Mouse (Mus musculus) heart, embryonic 11.5 days (tissue): Measurements from ENCODE around the gene Gm5475. TPM values are rescaled to one million over a fixed set of nuclear protein-coding genes. Genes with fewer than 3 reads are reported as not detected.
A peak's percentile ranks its signal among the peaks of the same experiment; 100 is the strongest.

ENCODE experiments used
- ATAC-seq: fragments of 200-750 bp; cut with Nextera tagmentation; replicated peaks from 2 replicates; pipeline ENCODE4 v1.8.0; 2017; ENCODE audit warnings: moderate library complexity; ENCODE audit not compliant: insufficient number of reproducible peaks, low FRiP score, low TSS enrichment
- H3K27ac ChIP-seq: fragments of 300-500 bp; sonication (generic); 2 replicates; pipeline ENCODE4 v1.5.1; 2014; ENCODE audit warnings: mild to moderate bottlenecking, low read depth, low read length
- H3K27me3 ChIP-seq: fragments of 300-500 bp; sonication (generic); 2 replicates; pipeline ENCODE4 v1.6.1; 2014; ENCODE audit warnings: mild to moderate bottlenecking, low read length, mixed read lengths; ENCODE audit not compliant: control insufficient read depth, insufficient read depth
- H3K36me3 ChIP-seq: fragments of 300-500 bp; sonication (generic); 2 replicates; pipeline ENCODE4 v1.6.1; 2014; ENCODE audit warnings: mild to moderate bottlenecking, low read length, moderate library complexity, mixed read lengths; ENCODE audit not compliant: control insufficient read depth, insufficient read depth
- H3K4me1 ChIP-seq: fragments of 300-500 bp; sonication (generic); 2 replicates; pipeline ENCODE4 v1.6.1; 2014; ENCODE audit warnings: low read length; ENCODE audit not compliant: control insufficient read depth, insufficient read depth
- H3K4me2 ChIP-seq: fragments of 300-500 bp; sonication (generic); 2 replicates; pipeline ENCODE4 v1.6.1; 2014; ENCODE audit warnings: mild to moderate bottlenecking, moderate library complexity
- H3K4me3 ChIP-seq: fragments of 300-500 bp; sonication (generic); 2 replicates; pipeline ENCODE4 v1.5.1; 2014; ENCODE audit warnings: low read depth, low read length
- H3K9ac ChIP-seq: fragments of 300-500 bp; sonication (generic); 2 replicates; pipeline ENCODE4 v1.6.1; 2014; ENCODE audit warnings: mild to moderate bottlenecking, low read depth, low read length, moderate library complexity
- H3K9me3 ChIP-seq: fragments of 300-500 bp; sonication (generic); replicated peaks from 2 replicates; pipeline ENCODE4 v1.6.1; 2016; ENCODE audit warnings: low read length; ENCODE audit not compliant: control insufficient read depth
- WGBS: fragments of 180-500 bp; shearing (Covaris S2); extraction: QIAGEN DNeasy Blood & Tissue Kit; methylation state at CpG from one replicate; pipeline ENCODE4 v1.1.7; 2014; ENCODE audit not compliant: insufficient replicate concordance; 5-methylcytosine and 5-hydroxymethylcytosine counted together
- polyA plus RNA-seq: library from polyadenylated mRNA; unstranded; fragments of >200 nt; fragmentation: Nextera tagmentation; extraction: Ambion mirVana; gene quantifications from 2 replicates; pipeline ENCODE4 v1.2.1, GENCODE M21; 2014

Gm5475 gene
- polyA plus RNA-seq, 1 experiment from 2014 or later: not detected

- Histone ChIP-seq H3K36me3 (no peaks in the 10 kb centered on the region), H3K4me3 (no peak overlapping the region), H3K4me1 (peaks cover 34% of the 10 kb centered on the region), H3K9me3 (no peaks in the 10 kb centered on the region), H3K4me2 (peak overlapping the region; percentile 6; the same call in 1 of the 2 replicates), H3K9ac (no peak overlapping the region), H3K27ac (no peak overlapping the region), H3K27me3 (no peaks in the 10 kb centered on the region)
- 78% methylated on average over 9 of the region's 9 CpGs for WGBS
- no peak for ATAC-seq
Observed at GRCm38 (mm10) chr15:100417854-100418450, 4.0 kb upstream of the Gm5475 start.

GRCm38 (mm10) chr15:100419311-100419710 is 2.6 kb upstream of the Gm5475 start:
- H3K4me2 ChIP-seq: peak overlapping the region; percentile 99
- H3K9ac ChIP-seq: peak overlapping the region; percentile 67; the same call in 1 of the 2 replicates
- peak overlapping the region; percentile 86 for H3K27ac ChIP-seq
- ATAC-seq: no peak
- H3K27me3 ChIP-seq: peaks cover 5% of the 10 kb centered on the region
- H3K4me3 ChIP-seq: 0 out of 2 replicates have a peak overlapping the region, but pooled peaks have one; percentile 8
- whole genome bisulfite sequencing: 69% methylated on average over 8 of the region's 8 CpGs
- H3K36me3 ChIP-seq: no peaks in the 10 kb centered on the region
- H3K9me3 ChIP-seq: no peaks in the 10 kb centered on the region
- H3K4me1 ChIP-seq: peaks cover 36% of the 10 kb centered on the region

- Histone ChIP-seq H3K27me3 (peaks cover 12% of the 10 kb centered on the region), H3K4me3 (peak overlapping the region; percentile 19; the same call in 1 of the 2 replicates), H3K27ac (peak overlapping the region; percentile 86), H3K4me2 (peak overlapping the region; percentile 99), H3K36me3 (no peaks in the 10 kb centered on the region), H3K4me1 (peaks cover 35% of the 10 kb centered on the region), H3K9me3 (no peaks in the 10 kb centered on the region), H3K9ac (peak overlapping the region; percentile 67)
- WGBS: 41% methylated on average over 9 of the region's 9 CpGs
- ATAC-seq: peak; percentile 64
Observed at GRCm38 (mm10) chr15:100419901-100420745, 1.8 kb upstream of the Gm5475 start.

- H3K9me3 ChIP-seq: no peaks in the 10 kb centered on the region
- ATAC-seq: no peak
- H3K4me3 ChIP-seq: peak overlapping the region; percentile 73
- H3K36me3 ChIP-seq: no peaks in the 10 kb centered on the region
- WGBS: 36% methylated on average over 8 of the region's 8 CpGs
- peaks cover 15% of the 10 kb centered on the region for H3K27me3 ChIP-seq
- H3K27ac ChIP-seq: 0 out of 2 replicates have a peak overlapping the region, but pooled peaks have one; percentile 46
- H3K4me1 ChIP-seq: peaks cover 35% of the 10 kb centered on the region
- H3K4me2 ChIP-seq: peak overlapping the region; percentile 99
- H3K9ac ChIP-seq: peak overlapping the region; percentile 49; the same call in 1 of the 2 replicates
Observed at GRCm38 (mm10) chr15:100421059-100421757, 739 bp upstream of the Gm5475 start.

GRCm38 (mm10) chr15:100422476-100422875 is 529 bp downstream of the Gm5475 start:
- no peaks in the 10 kb centered on the region for H3K36me3 ChIP-seq
- H3K4me1 ChIP-seq: peaks cover 35% of the 10 kb centered on the region
- under 1% methylated on average over 40 of the region's 44 CpGs for WGBS
- H3K27me3 ChIP-seq: peaks cover 15% of the 10 kb centered on the region
- ATAC-seq: peak; percentile 55
- H3K4me2 ChIP-seq: peak overlapping the region; percentile 99
- H3K9ac ChIP-seq: peak overlapping the region; percentile 83
- H3K4me3 ChIP-seq: peak overlapping the region; percentile 73
- H3K27ac ChIP-seq: no peak overlapping the region
- H3K9me3 ChIP-seq: no peaks in the 10 kb centered on the region

GRCm38 (mm10) chr15:100422899-100423860 is 1.2 kb downstream of the Gm5475 start:
- Histone ChIP-seq H3K9me3 (no peaks in the 10 kb centered on the region), H3K36me3 (no peaks in the 10 kb centered on the region), H3K4me3 (peak overlapping the region; percentile 73), H3K4me1 (peaks cover 32% of the 10 kb centered on the region), H3K27ac (no peak overlapping the region), H3K27me3 (peaks cover 15% of the 10 kb centered on the region), H3K4me2 (peak overlapping the region; percentile 99), H3K9ac (peak overlapping the region; percentile 83)
- ATAC-seq: peak; percentile 95
- WGBS: 2% methylated on average over 60 of the region's 65 CpGs

GRCm38 (mm10) chr15:100423916-100424315 is 2.0 kb downstream of the Gm5475 start:
- 6% methylated on average over 14 of the region's 14 CpGs for WGBS
- Histone ChIP-seq H3K9ac (peak overlapping the region; percentile 69), H3K4me3 (peak overlapping the region; percentile 73), H3K4me1 (peaks cover 31% of the 10 kb centered on the region), H3K9me3 (no peaks in the 10 kb centered on the region), H3K27ac (no peak overlapping the region), H3K36me3 (no peaks in the 10 kb centered on the region), H3K27me3 (peaks cover 15% of the 10 kb centered on the region), H3K4me2 (peak overlapping the region; percentile 99)
- no peak for ATAC-seq
